ENCODE assay signal across 26 mouse cellular contexts in the genomic region with DNA sequence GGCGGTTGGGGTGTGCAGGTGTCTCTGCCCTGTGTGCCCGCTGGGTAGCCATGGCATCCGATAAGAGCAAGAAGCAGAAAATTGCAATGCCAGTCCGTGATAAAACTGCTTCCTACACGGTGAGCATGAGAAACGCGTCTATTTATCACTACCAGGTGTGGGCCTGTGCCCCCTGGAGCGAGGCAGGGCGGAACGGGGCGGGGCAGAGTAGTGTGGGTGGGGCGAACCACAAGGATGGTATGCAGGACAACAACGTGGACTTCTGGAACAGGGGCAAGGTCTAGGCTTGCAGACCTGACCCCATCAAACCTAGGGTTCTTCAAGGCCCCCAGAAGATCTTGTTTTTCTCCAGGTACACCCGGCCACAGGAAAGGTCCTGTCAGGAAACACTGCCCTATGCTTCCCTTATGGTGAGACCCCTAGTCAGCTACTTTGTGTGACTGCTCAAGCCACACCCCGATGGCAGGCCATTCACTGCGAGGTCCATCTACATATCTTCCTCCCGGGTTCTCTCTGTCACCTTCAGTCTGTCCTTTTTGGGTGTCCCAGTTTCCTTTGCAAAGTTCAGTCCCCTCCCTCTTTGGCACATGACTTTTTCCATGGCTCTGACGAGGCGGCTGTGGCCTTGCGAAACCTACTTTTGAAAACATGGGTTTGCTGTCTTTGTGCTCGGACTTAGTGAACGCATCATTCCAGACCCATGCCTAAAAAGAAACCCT. TPM values are rescaled to one million over a fixed set of nuclear protein-coding genes. Genes with fewer than 3 reads are reported as not detected.
DNase-seq lines count a peak whose midpoint lies in the region; ATAC-seq and TF ChIP-seq lines count a peak whose summit lies in the region.
"Had no signal": no experiment of that assay in that cellular context is flagged by ENCODE, and none has a peak within 500 bp of the region (broad histone marks: within the 10 kb centered on the region; RNA-seq: fewer than 3 reads in every experiment).

A gene (minus strand): TSS at position 193 of the 719 bp plus-strand sequence.

- H3K27me3 ChIP-seq in heart, embryonic 14.5 days (ENCODE audit: control insufficient read depth, insufficient read depth, low read length), result no peaks in the 10 kb centered on the region
- H3K27me3 ChIP-seq in heart, adult 2 months (ENCODE audit: control insufficient read depth, insufficient read depth, low read length), result no peaks in the 10 kb centered on the region
- no peaks in the 10 kb centered on the region for H3K27me3 ChIP-seq in liver, embryonic 11.5 days (replicated peaks; ENCODE audit: control insufficient read depth, insufficient read depth, low read length)
- H3K27me3 ChIP-seq: embryonic facial prominence, embryonic 12.5 days; forebrain, embryonic 12.5 days; heart, embryonic 13.5 days; intestine, embryonic 15.5 days had no signal

- H3K4me2 ChIP-seq in heart, embryonic 14.5 days (ENCODE audit: low read length), result no peak within 1 kb of the TSS
- H3K4me2 ChIP-seq in liver, embryonic 11.5 days, result no peak within 1 kb of the TSS
- H3K4me2 ChIP-seq: embryonic facial prominence, embryonic 12.5 days; forebrain, embryonic 12.5 days; heart, embryonic 13.5 days; hindbrain, embryonic 14.5 days; intestine, embryonic 15.5 days had no signal

- no peak within 1 kb of the TSS for H3K27ac ChIP-seq in heart, embryonic 14.5 days (replicated peaks in 1 of 2; ENCODE audit: control insufficient read depth in 1 of 2, insufficient read depth in 1 of 2, low read depth in 2 of 2, low read length in 2 of 2)
- no peak within 1 kb of the TSS for H3K27ac ChIP-seq in heart, adult 2 months
- no peak within 1 kb of the TSS for H3K27ac ChIP-seq in liver, embryonic 11.5 days (ENCODE audit: low read depth, low read length)
- H3K27ac ChIP-seq: embryonic facial prominence, embryonic 12.5 days; forebrain, embryonic 12.5 days; heart, embryonic 13.5 days; hindbrain, embryonic 14.5 days; intestine, embryonic 15.5 days had no signal

- TF ChIP-seq POLR2A in heart, adult 2 months (IDR thresholded peaks at IDR 0.05; ENCODE audit: insufficient read depth, low read depth, low read length), result no peak

- TF ChIP-seq EP300 in heart, adult 2 months (IDR thresholded peaks at IDR 0.05; ENCODE audit: insufficient read depth, low read depth, low read length), result no peak

- no peak for DNase-seq in heart, adult 2 months
- DNase-seq in testis, postnatal 14 days (ENCODE audit: low spot score), result peak; percentile 10
- DNase-seq in testis, postnatal 10 days (ENCODE audit: low spot score), result no peak
- DNase-seq in NIH3T3 (ENCODE audit: low read depth) (peak; percentile 8), liver (no peak)
- no peak for DNase-seq in liver, embryonic 11.5 days (ENCODE audit: low spot score)
- DNase-seq: adrenal gland, postnatal 10 days; cerebellum, adult 11 months; cerebellum, adult 8-10 months; cerebellum, postnatal 14 days; embryo, embryonic 11 days; gastrocnemius, postnatal 14 days; heart, postnatal 10 days had no signal

- no peaks in the 10 kb centered on the region for H3K79me2 ChIP-seq in heart, adult 2 months (replicated peaks; ENCODE audit: control insufficient read depth, insufficient read depth, low read length)

- 85% methylated on average over 22 of the region's 22 CpGs for WGBS in heart, embryonic 14.5 days
- 84% methylated on average over 22 of the region's 22 CpGs for WGBS in heart, adult 2 months
- 79% methylated on average over 22 of the region's 22 CpGs for WGBS in liver, embryonic 11.5 days

- no peak within 1 kb of the TSS for H3K9ac ChIP-seq in heart, embryonic 14.5 days (ENCODE audit: low read length)
- no peak within 1 kb of the TSS for H3K9ac ChIP-seq in heart, adult 2 months (ENCODE audit: low read depth, low read length)
- no peak within 1 kb of the TSS for H3K9ac ChIP-seq in liver, embryonic 11.5 days (ENCODE audit: low read depth, low read length)
- H3K9ac ChIP-seq: embryonic facial prominence, embryonic 12.5 days; forebrain, embryonic 12.5 days; heart, embryonic 13.5 days; hindbrain, embryonic 14.5 days; intestine, embryonic 15.5 days had no signal

- H3K36me3 ChIP-seq in heart, embryonic 14.5 days (ENCODE audit: control insufficient read depth, insufficient read depth, low read length), result no peaks in the 10 kb centered on the region
- no peaks in the 10 kb centered on the region for H3K36me3 ChIP-seq in heart, adult 2 months (ENCODE audit: control insufficient read depth, insufficient read depth, low read length)
- H3K36me3 ChIP-seq in liver, embryonic 11.5 days (ENCODE audit: control insufficient read depth, insufficient read depth, low read length), result no peaks in the 10 kb centered on the region
- H3K36me3 ChIP-seq: embryonic facial prominence, embryonic 12.5 days; forebrain, embryonic 12.5 days; heart, embryonic 13.5 days; intestine, embryonic 15.5 days had no signal

- H3K9me3 ChIP-seq in heart, embryonic 14.5 days (ENCODE audit: control insufficient read depth, low read length), result no peaks in the 10 kb centered on the region
- H3K9me3 ChIP-seq in liver, embryonic 11.5 days (ENCODE audit: control insufficient read depth, low read length), result no peaks in the 10 kb centered on the region
- H3K9me3 ChIP-seq: embryonic facial prominence, embryonic 12.5 days; forebrain, embryonic 12.5 days; heart, embryonic 13.5 days; intestine, embryonic 15.5 days had no signal

- no peak for TF ChIP-seq CTCF in heart, adult 2 months (IDR thresholded peaks at IDR 0.05)

- intact Hi-C loops in heart, adult 2 months (cut with DNase I), result no loop called here

- no peaks in the 10 kb centered on the region for H3K4me1 ChIP-seq in heart, embryonic 14.5 days (ENCODE audit: control insufficient read depth in 2 of 2, insufficient read depth in 2 of 2, low read length in 2 of 2)
- no peaks in the 10 kb centered on the region for H3K4me1 ChIP-seq in heart, adult 2 months (ENCODE audit: control insufficient read depth, insufficient read depth, low read length)
- H3K4me1 ChIP-seq in liver, embryonic 11.5 days (replicated peaks; ENCODE audit: control insufficient read depth, insufficient read depth, low read length), result no peaks in the 10 kb centered on the region
- H3K4me1 ChIP-seq: embryonic facial prominence, embryonic 12.5 days; heart, embryonic 13.5 days; intestine, embryonic 15.5 days had no signal

- peak; percentile 48 for ATAC-seq in heart, embryonic 14.5 days (ENCODE audit: insufficient number of reproducible peaks, insufficient read depth, low FRiP score, low read depth)
- no peak for ATAC-seq in liver, embryonic 11.5 days (replicated peaks; ENCODE audit: low FRiP score)
- ATAC-seq: forebrain, embryonic 16.5 days; intestine, embryonic 15.5 days had no signal

- H3K4me3 ChIP-seq in heart, embryonic 14.5 days (ENCODE audit: control insufficient read depth in 1 of 2, insufficient read depth in 1 of 2, low read depth in 1 of 2, low read length in 2 of 2), result no peak within 1 kb of the TSS
- H3K4me3 ChIP-seq in heart, adult 2 months, result no peak within 1 kb of the TSS
- no peak within 1 kb of the TSS for H3K4me3 ChIP-seq in liver, embryonic 11.5 days (ENCODE audit: low read depth, low read length)
- H3K4me3 ChIP-seq: embryonic facial prominence, embryonic 12.5 days; forebrain, embryonic 12.5 days; heart, embryonic 13.5 days; intestine, embryonic 15.5 days had no signal

RNA-seq across cellular contexts. Expression of the gene that starts here (rescaled TPM):
- polyA plus RNA-seq in heart, embryonic 14.5 days (2014; fragmentation: Nextera tagmentation; extraction: Ambion mirVana), result not detected in 2 replicates
- total RNA-seq in heart, adult 2 months (2021), result not detected
- polyA plus RNA-seq in heart, adult 2 months (2012; rRNA removed), result not detected in 2 replicates
- not detected in 2 replicates for polyA plus RNA-seq in liver, embryonic 11.5 days (2014; fragmentation: Nextera tagmentation; extraction: Ambion mirVana)
- total RNA-seq: CH12.LX; common myeloid progenitor, adult 5-6 weeks; gastrocnemius, adult 18-20 months; gastrocnemius, postnatal 14 days; heart, postnatal 10 days; hematopoietic stem cell, adult 5-6 weeks had no signal
- polyA plus RNA-seq: brain, embryonic 14.5 days; embryonic facial prominence, embryonic 12.5 days; forebrain, embryonic 12.5 days; forebrain, embryonic 16.5 days; gonadal fat pad, adult 2 months; heart, embryonic 13.5 days; hindbrain, embryonic 14.5 days; intestine, embryonic 15.5 days had no signal

Comparison
In these comparisons a context has a peak if more than half of its experiments do, and no peak if none do; other contexts are left out.
1. DNase-seq: peak in testis, postnatal 14 days (single experiment) and NIH3T3 (single experiment); none in heart, adult 2 months (0 of 2), testis, postnatal 10 days (single experiment), liver, embryonic 11.5 days (single experiment) and liver (single experiment).
2. Peak in ATAC-seq in heart, embryonic 14.5 days; RNA of the gene not detected or under 1 TPM.